Mouse (Mus musculus): Measurements from ENCODE around the gene Arhgef10l.

Gene Arhgef10l

GRCm38 (mm10) chr4:140657681-140658575 lies 7.9 kb downstream of the Arhgef10l start:
- peak in 1 of 2 experiments; percentile 74 for DNase-seq (ENCODE audit: low spot score in 2 of 2)

- DNase-seq (ENCODE audit: low spot score in 2 of 2) = no peak
These were observed 9.3 kb downstream of the Arhgef10l start for GRCm38 (mm10) chr4:140656529-140656928.

- no peak for DNase-seq (ENCODE audit: low spot score in 2 of 2)
These were observed 11.0 kb downstream of the Arhgef10l start for GRCm38 (mm10) chr4:140654798-140655197.

- DNase-seq (ENCODE audit: low spot score in 2 of 2) = no peak
These were observed 11.8 kb downstream of the Arhgef10l start for GRCm38 (mm10) chr4:140653835-140654583.

- DNase-seq (ENCODE audit: low spot score in 2 of 2) = no peak
These were observed 16.1 kb downstream of the Arhgef10l start for GRCm38 (mm10) chr4:140649731-140650130.

GRCm38 (mm10) chr4:140649207-140649591 lies 16.6 kb downstream of the Arhgef10l start:
- DNase-seq (ENCODE audit: low spot score in 2 of 2) = no peak

- no peak for DNase-seq (ENCODE audit: low spot score in 2 of 2)
These were observed 17.2 kb downstream of the Arhgef10l start for GRCm38 (mm10) chr4:140648443-140649206.

GRCm38 (mm10) chr4:140647711-140648421 lies 17.9 kb downstream of the Arhgef10l start:
- no peak for DNase-seq (ENCODE audit: low spot score in 2 of 2)

GRCm38 (mm10) chr4:140645638-140646037 lies 20.2 kb downstream of the Arhgef10l start:
- no peak for DNase-seq (ENCODE audit: low spot score in 2 of 2)

GRCm38 (mm10) chr4:140644701-140645100 lies 21.1 kb downstream of the Arhgef10l start:
- no peak for DNase-seq (ENCODE audit: low spot score in 2 of 2)

GRCm38 (mm10) chr4:140644276-140644675 lies 21.5 kb downstream of the Arhgef10l start:
- DNase-seq (ENCODE audit: low spot score in 2 of 2) = no peak

- DNase-seq (ENCODE audit: low spot score in 2 of 2) = no peak
These were observed 23.4 kb downstream of the Arhgef10l start for GRCm38 (mm10) chr4:140642378-140642777.

GRCm38 (mm10) chr4:140641414-140641918 lies 24.3 kb downstream of the Arhgef10l start:
- no peak for DNase-seq (ENCODE audit: low spot score in 2 of 2)

GRCm38 (mm10) chr4:140640668-140641067 lies 25.1 kb downstream of the Arhgef10l start:
- DNase-seq (ENCODE audit: low spot score in 2 of 2) = no peak

GRCm38 (mm10) chr4:140640242-140640523 lies 25.6 kb downstream of the Arhgef10l start:
- DNase-seq (ENCODE audit: low spot score in 2 of 2) = no peak

GRCm38 (mm10) chr4:140639431-140640241 lies 26.2 kb downstream of the Arhgef10l start:
- no peak for DNase-seq (ENCODE audit: low spot score in 2 of 2)

GRCm38 (mm10) chr4:140638591-140638990 lies 27.2 kb downstream of the Arhgef10l start:
- no peak for DNase-seq (ENCODE audit: low spot score in 2 of 2)

- no peak for DNase-seq (ENCODE audit: low spot score in 2 of 2)
These were observed 28.5 kb downstream of the Arhgef10l start for GRCm38 (mm10) chr4:140637269-140637668.

- peak in 1 of 2 experiments; percentile 59 for DNase-seq (ENCODE audit: low spot score in 2 of 2)
These were observed 29.4 kb downstream of the Arhgef10l start for GRCm38 (mm10) chr4:140636312-140636996.
